Mouse (Mus musculus) G1E-ER4 (cell line): ENCODE data around the gene Ccdc17. TPM values are rescaled to one million over a fixed set of nuclear protein-coding genes. Genes with fewer than 3 reads are reported as not detected.

ENCODE experiments used
- GATA1 ChIP-seq: IDR thresholded peaks from one replicate; pipeline ENCODE4 v1.8.0; 2012; ENCODE audit warnings: low read length, inconsistent platforms
- polyA plus RNA-seq: library from polyadenylated mRNA; stranded (reverse); fragments of >175 nt; gene quantifications from 2 replicates; pipeline ENCODE4 v1.2.3, GENCODE M21; 2012

Ccdc17 gene
- polyA plus RNA-seq, 1 experiment = 0.43 TPM

DNA sequence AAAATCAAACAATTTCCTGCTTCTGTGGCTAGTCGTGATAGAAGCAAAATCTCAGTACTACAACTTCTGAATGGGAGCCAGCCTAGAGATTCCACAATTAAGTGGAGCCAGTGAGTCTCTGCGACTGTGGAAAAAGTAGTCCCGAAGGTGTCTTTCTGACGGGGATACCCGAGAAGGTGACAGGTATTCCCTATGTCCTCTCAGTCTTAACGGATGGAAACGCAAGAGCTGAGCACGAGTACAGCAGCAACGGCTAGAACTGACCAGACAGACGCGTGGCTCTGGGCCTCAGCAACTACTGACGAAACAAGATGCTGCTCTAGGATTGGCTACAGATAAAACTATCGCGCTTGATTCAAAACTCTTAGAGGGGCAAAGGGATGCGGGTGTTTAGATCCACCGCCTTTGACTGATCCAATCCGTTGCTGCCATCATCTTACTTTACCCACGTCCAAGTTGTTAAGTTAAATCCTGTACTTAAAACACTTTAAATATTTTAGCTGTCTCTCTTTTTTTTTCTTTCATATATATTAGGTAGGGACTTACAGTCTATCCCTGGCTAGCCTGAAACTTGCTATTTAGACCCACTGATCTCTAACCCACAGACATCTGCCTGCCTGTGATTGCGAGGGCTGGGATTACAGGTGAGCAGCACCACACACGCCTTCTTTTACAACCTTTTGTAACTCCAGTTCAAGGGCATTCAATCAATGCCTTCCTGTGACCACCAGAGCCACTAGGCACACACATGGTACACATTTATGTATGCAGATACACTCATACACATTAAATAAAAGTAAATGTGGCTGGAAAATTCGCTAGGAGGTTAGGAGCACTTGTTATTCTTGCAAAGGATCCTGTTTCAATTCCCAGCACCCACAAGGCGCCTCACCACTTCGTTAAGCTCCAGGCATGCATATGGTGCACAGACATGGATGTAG, 31.5 kb downstream of the Ccdc17 start, which contains the start of gene Nasp:
Nasp (minus strand) TSS at position 220 of the 941 bp plus-strand sequence.
- TF ChIP-seq GATA1 = no peak

DNA sequence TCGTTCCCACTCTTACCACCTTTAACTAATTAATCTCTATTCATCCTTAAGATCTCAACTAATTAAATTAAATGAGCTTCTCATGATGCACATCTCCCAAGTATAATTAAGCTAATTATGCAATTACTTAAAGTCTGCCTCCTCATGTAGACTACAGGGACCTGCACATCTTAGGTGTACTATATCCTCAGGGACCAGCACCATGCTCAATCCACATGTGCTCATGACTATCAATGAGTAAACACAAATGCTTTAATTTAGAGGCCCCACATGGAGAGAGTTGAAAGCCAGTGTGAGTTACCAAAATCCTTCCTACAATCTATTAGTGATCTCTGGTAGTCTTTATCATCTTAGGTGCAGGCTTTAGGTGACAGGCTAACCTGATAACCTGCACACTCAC, 38.7 kb downstream of the Ccdc17 start:
- TF ChIP-seq GATA1 = no peak

DNA sequence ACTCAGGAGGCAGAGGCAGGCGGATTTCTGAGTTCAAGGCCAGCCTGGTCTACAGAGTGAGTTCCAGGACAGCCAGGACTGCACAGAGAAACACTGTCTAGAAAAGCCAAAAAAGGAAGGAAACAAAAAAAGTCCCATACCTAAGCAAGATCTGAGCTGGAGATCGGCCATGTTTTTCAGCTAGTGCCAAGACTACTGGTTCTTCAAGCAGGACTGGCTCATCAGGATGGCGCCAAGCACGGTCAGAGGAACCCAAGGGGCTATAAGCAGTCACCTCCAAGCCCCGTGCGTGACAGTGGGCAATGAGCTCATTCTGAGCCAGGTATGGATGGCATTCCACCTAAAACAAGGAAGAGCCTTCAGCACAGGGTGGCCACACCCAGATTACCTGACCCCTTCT, 42.4 kb downstream of the Ccdc17 start:
- TF ChIP-seq GATA1 = no peak

DNA sequence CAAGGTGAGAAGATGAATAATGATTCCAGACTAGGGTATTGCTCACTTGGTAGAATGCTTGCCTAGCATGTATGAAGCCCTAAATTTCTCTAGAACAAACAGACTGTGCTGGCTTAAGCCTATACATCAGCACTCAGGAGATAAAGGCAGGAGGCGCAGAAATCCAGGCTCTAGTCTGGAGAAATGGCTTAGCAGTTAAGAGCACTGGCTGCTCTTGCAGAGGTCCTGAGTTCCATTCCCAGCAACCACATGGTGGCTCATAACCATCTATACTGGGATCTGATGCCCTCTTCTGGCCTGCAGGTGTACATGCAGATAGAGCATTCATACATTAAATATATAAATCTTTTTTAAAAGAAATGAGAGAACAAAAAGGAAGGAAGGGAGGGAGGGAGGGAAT, 45.6 kb downstream of the Ccdc17 start:
- no peak for TF ChIP-seq GATA1

DNA sequence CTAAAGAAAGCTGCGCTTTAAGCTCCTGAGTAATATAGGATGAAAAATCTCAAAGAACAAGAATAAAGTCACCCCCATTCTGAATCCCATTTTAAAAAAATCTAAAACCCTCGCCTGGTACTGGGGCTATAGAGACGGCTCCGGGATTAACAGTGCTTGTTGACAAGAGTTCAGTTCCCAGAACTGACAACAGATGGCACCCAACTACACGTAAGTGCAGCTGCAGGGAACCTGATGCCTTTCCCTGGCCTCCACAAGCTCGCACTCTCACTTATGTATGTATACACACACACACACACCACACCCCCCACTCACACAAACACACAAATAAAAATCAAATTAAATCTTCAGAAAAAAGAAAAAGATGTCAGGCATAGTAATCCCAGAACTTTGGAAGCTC, 47.9 kb downstream of the Ccdc17 start:
- TF ChIP-seq GATA1 = no peak

DNA sequence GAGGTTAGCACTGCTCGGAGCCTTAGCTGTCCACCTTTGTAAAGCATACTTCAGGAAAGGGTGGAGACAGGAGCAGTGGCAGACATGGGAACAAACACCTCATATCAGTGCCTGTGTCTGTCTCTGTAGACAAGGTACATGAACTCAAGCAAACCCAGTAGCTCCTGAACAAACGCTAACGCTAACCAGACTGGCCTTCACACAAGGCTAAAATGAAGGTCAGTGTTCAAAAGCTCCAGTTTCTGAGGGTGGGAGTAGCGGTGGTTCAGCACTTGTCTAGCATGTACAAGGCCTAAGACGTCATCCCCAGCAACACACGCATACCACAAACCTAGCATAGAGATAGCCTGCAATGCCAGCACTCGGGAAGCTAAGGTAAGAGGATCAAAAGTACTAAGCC, 49.2 kb downstream of the Ccdc17 start:
- TF ChIP-seq GATA1 = no peak

DNA sequence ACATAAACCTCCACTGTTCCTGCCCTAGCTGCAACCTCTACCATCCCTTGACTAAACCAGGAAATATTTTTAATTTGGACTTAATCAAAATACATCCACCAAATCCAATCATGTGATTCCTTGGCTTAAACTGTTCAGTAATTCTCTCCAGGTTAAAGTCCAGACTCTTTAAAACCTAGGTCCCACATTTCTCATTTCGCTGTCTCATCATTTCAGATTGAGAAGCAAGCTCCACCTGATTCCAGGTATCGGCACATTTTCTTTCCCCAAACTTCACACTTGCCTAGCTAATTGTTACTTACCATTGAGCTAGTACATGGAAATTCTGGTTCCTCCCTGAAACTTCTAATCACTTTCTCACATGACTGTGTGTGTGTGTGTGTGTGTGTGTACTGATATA, 53.0 kb downstream of the Ccdc17 start:
- TF ChIP-seq GATA1 = no peak

Other genes starting within 250 kb of the Ccdc17 start
- 45.7 and 72.6 TPM in 2 replicates for gene Mast2, start 132.5 kb upstream of the Ccdc17 start, polyA plus RNA-seq
- 1.3 and 2.1 TPM in 2 replicates for gene Ipp, start 89.1 kb upstream of the Ccdc17 start, polyA plus RNA-seq
- gene Tmem69, start 40.7 kb upstream of the Ccdc17 start, polyA plus RNA-seq = 3.3 and 4.2 TPM in 2 replicates
- gene Gpbp1l1, start 39.0 kb upstream of the Ccdc17 start, polyA plus RNA-seq = 9.6 and 13.4 TPM in 2 replicates
- 5.1 and 27.5 TPM in 2 replicates for gene Nasp, start 31.3 kb downstream of the Ccdc17 start, polyA plus RNA-seq
- gene Akr1a1, start 55.0 kb downstream of the Ccdc17 start, polyA plus RNA-seq = 151 and 175 TPM in 2 replicates
- gene Prdx1, start 88.9 kb downstream of the Ccdc17 start, polyA plus RNA-seq = 7.0 and 8.1 TPM in 2 replicates
- gene Mmachc, start 111.8 kb downstream of the Ccdc17 start, polyA plus RNA-seq = 1.1 and 1.5 TPM in 2 replicates
- gene Ccdc163, start 111.9 kb downstream of the Ccdc17 start, polyA plus RNA-seq = 2.8 and 2.9 TPM in 2 replicates
- 1.2 and 1.3 TPM in 2 replicates for gene Tesk2, start 124.3 kb downstream of the Ccdc17 start, polyA plus RNA-seq
- 1.5 and 5.1 TPM in 2 replicates for gene Toe1, start 211.0 kb downstream of the Ccdc17 start, polyA plus RNA-seq
- 7.2 and 8.5 TPM in 2 replicates for gene Mutyh, start 211.1 kb downstream of the Ccdc17 start, polyA plus RNA-seq
- 0.16 and 0.26 TPM in 2 replicates for gene Hpdl, start 225.1 kb downstream of the Ccdc17 start, polyA plus RNA-seq